Mouse (Mus musculus) neural tube, embryonic 10.5 days (tissue): ENCODE measurements around the gene Pf4.

Experiments used
- DNase-seq: peaks from one replicate; pipeline ENCODE4 v3.0.0-alpha.2; 2017; ENCODE audit warnings: low spot score; ENCODE audit errors: extremely low spot score

Gene Pf4

DNA sequence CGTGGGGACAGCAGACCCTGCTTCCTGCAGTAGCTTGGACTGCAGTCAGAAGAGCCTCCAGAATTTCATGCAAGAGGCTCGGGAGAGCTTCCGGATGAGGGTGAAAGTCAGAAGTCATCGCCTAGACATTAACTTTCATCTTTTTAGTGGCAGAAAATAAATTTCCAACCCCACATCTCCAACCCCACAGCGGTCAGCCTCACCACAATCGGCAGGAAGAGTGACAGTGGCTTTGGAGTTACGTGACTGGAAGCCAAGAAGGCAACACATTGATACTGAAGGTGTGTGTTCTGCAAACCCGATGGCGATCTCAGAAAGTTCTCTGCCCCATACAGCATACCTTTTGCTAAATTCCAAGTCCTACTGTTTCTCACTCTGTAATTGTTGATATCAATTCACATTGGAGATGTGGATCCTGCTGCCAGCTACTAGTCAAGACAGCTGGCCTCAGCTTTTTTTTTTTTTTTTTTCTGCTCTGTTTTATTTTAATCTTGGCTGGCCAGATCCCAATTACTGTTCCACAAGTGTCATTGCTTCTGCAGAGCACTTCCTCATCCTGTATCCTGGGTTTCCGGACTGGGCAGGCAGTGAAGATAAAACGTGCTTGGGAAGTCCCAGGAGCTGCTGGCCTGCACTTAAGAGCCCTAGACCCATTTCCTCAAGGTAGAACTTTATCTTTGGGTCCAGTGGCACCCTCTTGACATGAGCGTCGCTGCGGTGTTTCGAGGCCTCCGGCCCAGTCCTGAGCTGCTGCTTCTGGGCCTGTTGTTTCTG is at the start of gene Pf4:
Gene Pf4, plus strand, starts transcription at position 556 of the 774 bp plus-strand sequence.
- DNase-seq: no peak

DNA sequence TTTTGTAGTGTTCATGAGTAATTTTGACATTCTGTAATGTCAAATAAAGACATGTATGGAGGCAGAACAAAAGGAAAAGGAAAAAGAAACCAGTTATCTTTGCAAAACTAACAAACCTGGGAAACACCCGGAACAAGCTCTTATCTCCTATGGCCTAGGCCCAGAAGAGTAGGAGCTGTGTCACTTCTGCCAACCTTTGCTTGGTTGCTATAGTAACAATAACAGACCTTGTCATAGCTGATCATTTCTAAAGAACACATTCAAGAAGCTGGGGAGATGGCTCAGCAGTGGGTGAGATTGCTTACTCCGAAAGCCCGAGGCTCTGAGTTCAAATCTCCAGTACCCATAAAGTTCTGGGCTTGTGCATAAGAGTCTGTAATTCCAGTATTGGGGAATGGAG is 49.6 kb upstream of the Pf4 start:
- DNase-seq: no peak

DNA sequence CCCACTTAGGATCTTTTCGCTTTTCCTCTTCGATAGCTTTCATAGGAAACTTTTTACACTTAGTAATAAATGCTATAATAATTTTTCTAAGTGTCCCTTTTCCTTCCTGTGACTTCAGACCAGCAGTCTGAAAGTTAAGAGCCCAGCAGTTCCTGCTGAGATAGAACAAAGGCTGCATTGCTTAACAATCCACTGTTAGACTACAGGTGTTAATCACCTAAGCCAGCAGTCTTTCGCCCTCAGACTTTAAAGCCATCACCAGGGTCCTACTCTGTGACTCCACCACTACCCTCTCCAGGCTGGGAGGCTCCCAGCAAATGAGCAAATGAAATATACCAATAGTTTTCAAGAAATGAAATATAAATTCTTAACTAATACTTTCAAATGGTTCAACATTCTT is 44.0 kb upstream of the Pf4 start:
- no peak for DNase-seq

DNA sequence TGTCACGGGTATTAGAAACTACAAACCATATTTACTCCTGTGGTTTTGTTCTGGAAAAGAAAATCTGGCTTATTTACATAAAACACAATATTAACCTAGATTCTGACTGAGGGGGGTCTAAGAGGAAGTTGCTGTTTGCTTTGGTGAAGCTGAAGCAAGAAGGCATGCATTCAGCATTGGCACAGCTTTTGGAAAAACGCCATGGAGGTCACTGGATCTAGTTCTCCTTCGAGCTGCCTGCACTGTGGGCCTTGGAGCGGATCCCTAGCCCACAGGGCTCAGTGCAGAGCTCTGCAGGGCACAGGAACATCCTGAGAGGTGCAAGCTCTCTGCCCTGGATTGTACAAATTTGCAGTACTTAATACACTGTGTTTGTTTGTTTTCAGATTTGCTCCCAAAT is 40.8 kb upstream of the Pf4 start:
- no peak for DNase-seq

DNA sequence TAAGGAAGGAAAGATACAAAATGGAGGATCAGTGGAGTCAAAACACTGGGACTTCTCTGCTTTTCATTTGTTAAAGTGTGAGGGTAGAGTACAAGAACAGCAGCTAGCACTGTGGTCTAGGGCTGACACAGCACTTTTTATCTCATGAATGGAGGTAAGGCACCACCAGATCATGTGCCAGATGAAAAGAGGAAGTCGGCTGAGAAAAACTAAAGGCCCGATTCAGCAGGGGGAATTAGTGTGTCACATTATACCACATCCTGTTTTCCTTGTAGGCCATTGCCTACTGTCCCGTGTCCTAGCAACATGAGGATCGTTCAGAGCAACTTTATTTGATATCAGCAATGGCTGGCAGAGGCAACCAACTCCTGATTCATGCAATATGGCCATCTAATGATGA is 30.2 kb upstream of the Pf4 start:
- DNase-seq: no peak

DNA sequence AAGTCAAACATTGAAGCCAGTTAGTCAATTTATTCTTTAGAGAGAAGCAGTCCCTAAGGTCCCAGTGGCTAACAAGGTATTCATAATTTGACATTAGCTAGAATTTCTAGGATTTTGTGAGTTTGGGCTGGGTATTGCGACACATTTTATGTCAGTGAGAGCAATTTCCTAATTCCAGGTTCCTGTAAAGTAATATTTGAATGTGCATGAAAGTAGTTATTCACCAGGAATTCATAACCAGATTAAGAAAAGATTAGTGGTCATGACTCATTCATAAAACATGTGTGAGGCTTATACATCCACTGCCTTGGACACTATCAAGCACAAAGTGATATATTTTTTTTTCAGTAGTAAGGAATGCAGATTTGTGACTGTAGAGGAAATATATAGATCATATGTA is 18.3 kb upstream of the Pf4 start:
- no peak for DNase-seq

DNA sequence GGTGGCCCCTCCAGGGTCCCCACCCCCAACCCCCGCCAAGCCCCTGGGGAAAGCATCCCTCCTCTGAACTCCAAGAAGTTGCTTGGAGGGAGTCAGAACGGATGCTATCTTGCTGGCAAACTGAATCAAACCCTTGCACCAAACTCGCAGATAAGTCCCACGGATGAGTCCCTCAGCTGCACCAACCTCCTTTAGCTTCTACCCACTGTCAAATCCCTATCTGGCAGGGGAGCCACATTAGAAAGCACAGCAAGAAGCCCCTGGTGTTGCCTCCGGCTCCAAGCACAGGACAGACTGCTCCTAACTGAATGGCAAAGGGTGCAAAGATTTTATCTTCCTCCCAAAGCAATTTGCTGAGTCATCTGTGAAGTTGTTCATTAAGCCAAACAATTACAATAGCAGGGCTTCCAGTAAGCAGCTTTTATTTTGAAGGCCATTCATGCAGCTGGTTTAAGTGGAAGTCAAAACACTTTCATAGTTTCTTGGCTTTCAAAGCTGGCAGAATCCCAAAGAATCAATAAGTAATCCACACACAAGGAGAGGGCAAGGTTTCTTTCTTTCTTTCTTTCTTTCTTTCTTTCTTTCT is 14.1 kb upstream of the Pf4 start:
- DNase-seq: no peak

DNA sequence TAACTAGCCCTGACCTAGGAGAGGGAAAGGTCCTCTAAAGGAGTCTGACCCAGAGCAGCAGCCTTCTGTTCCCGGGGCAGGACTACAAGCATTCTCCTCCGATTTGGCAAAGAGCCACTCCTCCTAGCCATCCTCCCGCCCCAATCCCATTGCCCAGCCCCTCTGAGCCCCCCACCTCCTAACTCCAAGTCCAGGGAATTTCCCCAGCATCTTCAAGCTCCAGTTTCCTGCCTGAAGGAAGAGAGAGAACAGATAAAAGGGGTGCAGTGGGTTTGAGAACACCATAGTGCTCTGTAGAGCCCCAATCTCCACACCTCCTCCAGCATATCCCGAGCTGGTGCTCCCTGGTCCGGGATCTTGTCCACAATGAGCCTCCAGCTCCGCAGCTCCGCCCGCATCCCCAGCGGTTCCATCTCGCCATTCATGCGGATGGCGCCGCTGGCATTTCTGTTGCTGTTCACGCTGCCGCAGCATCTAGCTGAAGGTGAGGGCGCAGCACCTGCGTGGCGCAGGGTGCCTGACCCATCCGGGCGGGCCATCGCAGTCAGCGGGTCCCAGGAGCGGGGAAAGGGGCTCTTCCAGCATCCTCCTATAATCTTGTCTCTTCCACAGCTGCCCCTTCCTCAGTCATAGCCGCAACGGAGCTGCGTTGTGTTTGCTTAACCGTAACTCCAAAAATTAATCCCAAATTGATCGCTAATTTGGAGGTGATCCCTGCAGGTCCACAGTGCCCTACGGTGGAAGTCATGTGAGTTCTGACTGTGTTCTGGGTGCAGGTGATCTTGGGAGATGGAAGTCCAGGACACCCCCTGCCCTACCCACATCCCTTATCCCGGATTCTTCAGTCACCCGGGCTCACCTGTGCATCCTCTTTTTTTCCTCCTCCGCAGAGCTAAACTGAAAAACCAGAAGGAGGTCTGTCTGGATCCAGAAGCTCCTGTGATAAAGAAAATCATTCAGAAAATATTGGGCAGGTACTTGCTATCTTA is 12.9 kb upstream of the Pf4 start, which contains the start of gene Cxcl5:
Gene Cxcl5, plus strand, starts transcription at position 284 of the 989 bp plus-strand sequence.
- peak; percentile 33 for DNase-seq

DNA sequence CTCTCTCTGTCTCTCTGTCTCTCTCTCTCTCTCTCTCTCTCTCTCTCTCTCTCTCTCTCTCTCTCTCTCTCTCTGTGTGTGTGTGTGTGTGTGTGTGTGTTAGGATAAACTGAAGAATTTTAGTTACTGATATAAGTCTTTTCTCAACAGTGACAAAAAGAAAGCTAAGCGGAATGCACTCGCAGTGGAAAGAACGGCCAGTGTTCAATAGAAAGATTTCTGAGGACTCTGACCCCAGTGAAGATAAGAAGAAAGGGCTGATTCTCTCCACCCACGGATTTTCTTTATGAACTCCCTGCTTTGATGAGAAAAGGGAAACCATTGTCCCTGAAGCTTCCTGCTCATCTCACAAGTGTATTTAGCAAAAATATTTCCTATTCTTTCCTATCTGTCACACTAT is 11.9 kb upstream of the Pf4 start:
- no peak for DNase-seq

DNA sequence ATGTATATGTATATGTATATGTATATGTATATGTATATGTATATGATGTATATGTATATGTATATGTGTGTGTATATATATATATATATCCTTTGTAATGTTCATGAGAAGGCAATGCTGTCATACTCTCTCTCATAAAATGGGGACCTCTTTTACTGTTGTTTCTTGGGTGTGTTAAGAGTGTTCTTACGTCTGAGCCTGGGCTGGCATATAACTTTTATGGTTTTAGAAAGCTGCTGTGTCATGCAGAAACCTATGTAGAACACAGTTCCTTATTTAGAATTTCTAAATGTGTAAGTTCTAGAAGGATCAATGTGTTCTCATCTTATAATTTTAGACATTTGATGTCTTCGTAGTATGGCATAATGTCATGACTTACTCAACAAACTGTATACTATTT is 11.4 kb upstream of the Pf4 start:
- DNase-seq: no peak

DNA sequence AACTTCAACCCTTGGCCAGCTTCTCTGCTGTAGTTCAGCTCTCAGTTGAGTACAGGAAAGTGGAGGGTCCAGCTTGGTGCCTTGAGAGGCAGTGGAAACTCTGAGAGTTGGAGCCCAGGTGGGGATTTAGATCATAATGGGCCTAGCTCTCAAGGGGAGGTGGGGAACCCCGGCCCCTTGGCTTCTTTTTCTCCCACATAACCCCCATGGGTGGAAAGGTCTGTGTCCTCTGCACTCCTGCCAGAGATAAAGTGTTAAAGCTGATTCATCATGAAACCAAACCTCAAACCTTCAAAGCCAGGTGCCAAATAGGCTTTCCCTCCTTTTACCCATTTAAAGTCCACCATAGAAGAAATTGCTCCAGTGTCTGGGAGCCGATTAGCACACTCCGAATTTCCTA is 10.4 kb upstream of the Pf4 start:
- DNase-seq: no peak

DNA sequence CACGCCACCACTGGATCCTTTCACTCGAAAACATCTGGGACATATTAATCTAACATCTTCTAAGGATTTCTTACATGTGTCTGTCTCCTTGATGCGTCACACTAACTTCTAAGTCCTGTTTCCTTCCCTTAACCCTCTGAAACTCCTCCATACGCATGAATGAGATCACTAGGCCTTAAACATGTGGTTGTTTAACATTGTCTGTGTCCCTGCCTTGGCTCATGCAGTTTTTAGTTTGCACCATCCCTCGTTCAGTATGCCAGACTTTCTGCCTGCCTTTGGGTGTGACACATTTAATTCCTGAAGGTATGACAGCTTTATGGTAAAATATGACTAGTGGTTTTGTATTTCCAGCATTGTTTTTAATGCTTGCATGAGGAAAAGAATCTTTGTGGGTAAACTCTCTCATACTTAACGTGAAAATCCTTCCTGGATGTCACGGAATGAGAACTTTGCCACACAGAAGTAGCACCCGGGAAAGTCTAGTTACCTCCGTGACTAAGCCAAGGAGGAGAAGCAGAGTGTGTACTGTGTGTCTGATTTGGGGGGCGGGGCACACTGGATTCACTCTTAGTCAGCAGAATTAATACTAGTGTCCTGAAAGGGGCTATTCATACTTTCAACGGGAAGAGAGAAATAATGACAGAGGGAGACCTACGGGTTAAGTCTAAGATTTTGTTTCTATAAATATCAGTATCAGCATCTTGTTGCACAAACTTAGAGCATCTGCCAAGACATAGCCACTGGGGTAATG is 8.1 kb upstream of the Pf4 start:
- DNase-seq: no peak

DNA sequence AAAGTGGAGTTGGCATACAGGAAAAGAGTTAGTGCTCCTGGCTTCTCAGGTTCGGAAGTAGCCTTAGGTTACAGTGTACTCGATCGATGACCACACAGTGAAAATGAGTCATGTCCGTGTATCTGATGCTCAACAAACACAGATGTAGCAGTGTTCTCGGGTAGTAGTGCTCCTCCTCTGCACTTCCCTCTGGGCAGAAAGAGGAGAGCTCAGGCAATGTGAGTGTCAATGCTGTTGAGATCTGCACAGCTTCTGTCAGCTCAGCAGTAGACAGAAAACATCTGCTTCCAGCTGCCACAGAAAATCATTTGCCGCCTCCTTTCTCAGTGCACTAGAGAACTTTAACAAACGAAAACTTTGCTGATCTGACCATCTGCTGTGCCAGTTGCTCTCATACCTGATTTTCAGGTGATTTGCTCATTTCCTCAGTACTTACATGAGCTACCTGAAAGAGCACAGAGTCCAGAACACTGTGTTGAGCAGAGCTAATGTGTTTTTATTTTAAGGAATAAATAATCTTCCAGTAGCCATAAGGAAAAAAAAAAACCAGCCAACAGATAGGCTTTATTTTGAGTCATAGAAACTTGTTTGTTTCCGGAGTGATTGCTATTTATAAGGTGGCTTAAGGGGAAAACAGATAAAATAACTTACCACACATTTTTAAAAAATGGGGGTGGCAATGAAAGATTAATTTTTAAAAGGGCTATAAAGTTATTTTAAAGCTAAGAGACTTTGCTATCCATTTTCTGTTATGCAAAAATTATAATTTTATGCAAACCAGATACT is 6.2 kb upstream of the Pf4 start:
- DNase-seq: no peak

DNA sequence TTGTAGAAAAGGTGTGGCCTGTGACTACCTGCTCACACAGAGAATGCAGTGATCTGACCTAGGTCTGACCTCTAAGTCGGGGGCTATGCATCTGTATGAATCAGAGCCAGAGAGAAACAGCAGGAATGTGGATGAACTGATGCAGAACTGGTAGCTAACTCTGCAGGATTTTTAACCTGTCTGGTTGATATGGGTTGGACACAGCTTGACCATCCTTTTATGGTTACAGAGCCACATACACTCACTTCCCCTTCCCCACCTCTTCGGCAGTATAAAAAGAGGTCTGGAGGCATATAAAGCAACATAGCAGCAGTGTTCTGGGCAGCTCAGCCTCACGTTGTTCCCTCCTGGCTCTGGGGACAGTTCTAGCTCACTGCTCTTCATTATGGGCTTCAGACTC is 4.0 kb upstream of the Pf4 start, which contains the start of gene Ppbp:
Gene Ppbp, plus strand, starts transcription at position 301 of the 400 bp plus-strand sequence.
- DNase-seq: no peak

DNA sequence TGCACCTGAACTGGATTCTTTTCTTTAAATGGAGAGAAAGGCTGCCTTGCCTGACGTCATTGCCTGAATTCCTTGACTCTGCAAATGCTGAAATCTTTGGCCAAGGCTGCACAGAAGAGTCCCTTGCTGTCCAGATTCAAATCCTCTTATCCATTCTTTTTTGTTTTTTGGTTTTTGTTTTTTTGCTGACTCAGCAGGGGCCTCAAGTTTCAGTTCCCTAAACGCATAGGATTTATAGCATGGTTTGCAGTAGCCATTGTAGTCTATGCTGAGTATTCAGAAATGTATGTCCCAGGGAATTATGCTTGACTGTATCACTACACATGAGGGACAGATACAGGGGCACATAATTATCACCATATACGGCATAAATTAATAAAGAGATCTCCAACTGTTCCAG is 866 bp upstream of the Pf4 start:
- no peak for DNase-seq

DNA sequence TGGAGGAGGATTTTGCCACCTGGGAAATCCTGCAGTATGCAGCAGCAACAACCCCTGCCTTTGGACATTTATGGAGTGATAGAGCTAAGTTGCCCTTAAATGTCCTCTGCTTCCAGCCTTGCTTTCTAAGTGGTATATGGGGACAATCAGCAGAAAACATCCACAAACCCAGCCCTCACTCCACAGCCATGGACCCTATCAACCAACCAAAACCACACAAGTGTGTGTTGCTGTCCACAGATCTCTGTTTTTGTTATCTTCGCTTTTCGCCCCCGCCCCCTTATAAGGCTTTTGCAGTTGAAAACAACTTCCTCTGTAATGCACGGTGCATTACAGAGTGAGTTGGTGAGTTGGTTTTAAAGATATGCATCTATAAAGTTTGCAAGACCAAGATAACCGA is 3.3 kb downstream of the Pf4 start:
- DNase-seq: no peak

DNA sequence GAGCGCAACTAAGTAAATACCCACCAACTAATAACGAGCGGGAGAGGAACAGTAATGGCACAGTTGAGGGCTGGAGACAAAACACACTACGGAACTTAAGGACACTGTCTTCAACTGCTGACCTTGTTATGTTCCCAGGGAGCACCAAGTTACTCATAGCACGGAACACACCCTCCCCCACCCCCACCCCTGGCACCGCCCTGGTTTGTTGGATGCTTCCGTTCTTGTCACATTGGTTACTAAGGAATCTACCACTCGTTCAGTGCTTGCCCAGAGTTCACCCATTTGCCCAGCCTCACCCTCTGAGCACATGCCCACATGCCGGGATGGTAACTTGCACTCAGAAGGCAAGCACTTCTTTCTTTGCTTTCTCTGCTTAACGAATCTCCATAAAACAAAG is 5.4 kb downstream of the Pf4 start:
- DNase-seq: no peak

DNA sequence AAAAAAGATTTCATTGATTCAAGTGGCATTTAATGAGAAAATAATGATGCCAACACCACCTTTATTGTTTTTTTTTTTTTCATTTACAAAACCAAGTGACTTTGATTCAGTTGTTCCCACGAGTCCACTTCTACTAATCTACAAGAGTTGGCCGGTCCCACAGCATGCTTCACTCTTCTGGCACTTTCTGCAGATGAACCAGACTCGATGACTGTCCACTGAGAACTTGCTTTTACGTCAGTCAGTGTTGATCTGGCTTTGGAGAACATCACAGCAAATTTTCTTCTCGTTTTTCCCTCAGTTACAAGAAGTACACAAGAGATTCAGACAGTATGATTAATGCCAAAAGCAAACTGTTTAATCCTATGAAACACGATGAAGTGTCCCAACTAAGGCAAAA is 6.6 kb downstream of the Pf4 start:
- DNase-seq: no peak

DNA sequence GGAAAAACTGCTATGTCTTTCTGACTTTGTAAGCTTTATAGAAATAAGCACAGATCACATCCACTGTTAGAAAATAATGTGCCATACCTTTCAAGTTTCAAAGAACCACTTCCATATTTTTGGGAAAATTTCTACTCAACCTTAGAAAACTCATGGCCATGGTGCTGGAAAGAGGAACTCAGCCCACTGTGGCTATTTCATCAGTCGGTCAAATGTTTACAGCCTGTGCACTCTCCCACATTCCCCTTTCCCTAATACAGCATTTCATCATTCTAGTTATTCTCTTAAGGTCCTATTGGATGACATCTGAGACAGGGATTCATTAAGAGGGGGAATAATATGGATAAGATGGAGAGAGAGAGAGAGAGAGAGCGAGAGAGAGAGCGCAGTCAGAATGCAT is 11.5 kb downstream of the Pf4 start:
- no peak for DNase-seq
